Mouse (Mus musculus) retina, postnatal 1 day (tissue): Measurements from ENCODE around the gene Them7.

Experiments
- DNase-seq: peaks from one replicate; pipeline ENCODE4 v3.0.0-alpha.2; 2012

Them7 gene

GRCm38 (mm10) chr2:105224134-105224986 lies at the start of gene Them7:
Gene Them7, plus strand, starts transcription at chr2:105224320.
- DNase-seq = peak; percentile 48

- DNase-seq = no peak
Measured at GRCm38 (mm10) chr2:105178871-105179270, 45.2 kb upstream of the Them7 start.

GRCm38 (mm10) chr2:105182501-105182900 lies 41.6 kb upstream of the Them7 start:
- peak; percentile 19 for DNase-seq

GRCm38 (mm10) chr2:105185140-105185539 lies 39.0 kb upstream of the Them7 start:
- DNase-seq = no peak

GRCm38 (mm10) chr2:105185768-105186529 lies 38.2 kb upstream of the Them7 start:
- no peak for DNase-seq

GRCm38 (mm10) chr2:105186591-105186990 lies 37.5 kb upstream of the Them7 start:
- no peak for DNase-seq

- DNase-seq = peak; percentile 68
Measured at GRCm38 (mm10) chr2:105188182-105188581, 35.9 kb upstream of the Them7 start.

- DNase-seq = peak; percentile 47
Measured at GRCm38 (mm10) chr2:105189352-105189751, 34.8 kb upstream of the Them7 start.

GRCm38 (mm10) chr2:105200152-105200551 lies 24.0 kb upstream of the Them7 start:
- DNase-seq = no peak

GRCm38 (mm10) chr2:105206563-105207174 lies 17.5 kb upstream of the Them7 start:
- DNase-seq = no peak

- no peak for DNase-seq
Measured at GRCm38 (mm10) chr2:105212839-105213238, 11.3 kb upstream of the Them7 start.

GRCm38 (mm10) chr2:105215914-105216313 lies 8.2 kb upstream of the Them7 start:
- DNase-seq = no peak

GRCm38 (mm10) chr2:105219229-105219628 lies 4.9 kb upstream of the Them7 start:
- no peak for DNase-seq

- no peak for DNase-seq
Measured at GRCm38 (mm10) chr2:105219664-105220063, 4.5 kb upstream of the Them7 start.

- no peak for DNase-seq
Measured at GRCm38 (mm10) chr2:105220738-105221303, 3.3 kb upstream of the Them7 start.

GRCm38 (mm10) chr2:105223606-105224005 lies 514 bp upstream of the Them7 start:
- no peak for DNase-seq

- DNase-seq = no peak
Measured at GRCm38 (mm10) chr2:105224987-105225375, 861 bp downstream of the Them7 start.

GRCm38 (mm10) chr2:105226297-105226958 lies 2.3 kb downstream of the Them7 start:
- DNase-seq = no peak

- DNase-seq = no peak
Measured at GRCm38 (mm10) chr2:105228416-105228815, 4.3 kb downstream of the Them7 start.

- peak; percentile 73 for DNase-seq
Measured at GRCm38 (mm10) chr2:105230333-105230732, 6.2 kb downstream of the Them7 start.

GRCm38 (mm10) chr2:105232386-105232785 lies 8.3 kb downstream of the Them7 start:
- DNase-seq = no peak

- DNase-seq = no peak
Measured at GRCm38 (mm10) chr2:105234278-105234677, 10.2 kb downstream of the Them7 start.
